Mouse (Mus musculus) liver, postnatal 0 days (tissue): ENCODE measurements around the gene Fam155a. TPM values are rescaled to one million over a fixed set of nuclear protein-coding genes. Genes with fewer than 3 reads are reported as not detected.

Experiments
- ATAC-seq: fragments of 200-750 bp; cut with Nextera tagmentation; 2 replicates; pipeline ENCODE4 v1.8.0; 2017; ENCODE audit warnings: mild to moderate bottlenecking, moderate library complexity
- DNase-seq: peaks from one replicate; pipeline ENCODE4 v3.0.0-alpha.2; 2016
- H3K27ac ChIP-seq: fragments of 300-500 bp; sonication (generic); 2 replicates; pipeline ENCODE4 v1.5.1; 2014; ENCODE audit warnings: antibody characterized with exemption, moderate library complexity, mild to moderate bottlenecking, low read depth
- H3K27me3 ChIP-seq: fragments of 300-500 bp; sonication (generic); 2 replicates; pipeline ENCODE4 v1.6.1; 2014; ENCODE audit warnings: low read length, control low read depth, mixed read lengths; ENCODE audit not compliant: insufficient read depth
- H3K36me3 ChIP-seq: fragments of 300-500 bp; sonication (generic); replicated peaks from 2 replicates; pipeline ENCODE4 v1.6.1; 2014; ENCODE audit warnings: mild to moderate bottlenecking, control low read depth, low read length, moderate library complexity, mixed read lengths; ENCODE audit not compliant: insufficient read depth
- H3K4me1 ChIP-seq: fragments of 300-500 bp; sonication (generic); 2 replicates; pipeline ENCODE4 v1.6.1; 2014; ENCODE audit warnings: antibody characterized with exemption, mild to moderate bottlenecking, control low read depth; ENCODE audit not compliant: insufficient read depth
- H3K4me2 ChIP-seq: fragments of 300-500 bp; sonication (generic); 2 replicates; pipeline ENCODE4 v1.6.1; 2014; ENCODE audit warnings: low read depth, mild to moderate bottlenecking, low read length, moderate library complexity, mixed read lengths
- H3K4me3 ChIP-seq: fragments of 300-500 bp; sonication (generic); 2 replicates; pipeline ENCODE4 v1.5.1; 2014; ENCODE audit warnings: low read depth, low read length
- H3K9ac ChIP-seq: fragments of 300-500 bp; sonication (generic); replicated peaks from 2 replicates; pipeline ENCODE4 v1.6.1; 2014; ENCODE audit warnings: mild to moderate bottlenecking, moderate library complexity
- H3K9me3 ChIP-seq: fragments of 300-500 bp; sonication (generic); 2 replicates; pipeline ENCODE4 v1.6.1; 2016; ENCODE audit warnings: mild to moderate bottlenecking, control low read depth, low read length, mixed read lengths
- CTCF ChIP-seq: sonication (generic); IDR thresholded peaks from 2 replicates; pipeline ENCODE4 v1.5.1; 2016; ENCODE audit warnings: antibody characterized with exemption, low read depth
- EP300 ChIP-seq: IDR thresholded peaks from 2 replicates; pipeline ENCODE4 v1.6.1; 2016; ENCODE audit warnings: antibody characterized with exemption, low read depth, mild to moderate bottlenecking
- WGBS: fragments of 180-500 bp; shearing (Covaris S2); extraction: QIAGEN DNeasy Blood & Tissue Kit; methylation state at CpG from one replicate; pipeline ENCODE4 v1.1.7; 2014; ENCODE audit not compliant: insufficient replicate concordance; 5-methylcytosine and 5-hydroxymethylcytosine counted together
- polyA plus RNA-seq: library from polyadenylated mRNA; unstranded; fragments of >200 nt; fragmentation: Nextera tagmentation; extraction: Ambion mirVana; gene quantifications from 2 replicates; pipeline ENCODE4 v1.2.1, GENCODE M21; 2015

Fam155a gene
- polyA plus RNA-seq, 1 experiment from 2014 or later = not detected

DNA sequence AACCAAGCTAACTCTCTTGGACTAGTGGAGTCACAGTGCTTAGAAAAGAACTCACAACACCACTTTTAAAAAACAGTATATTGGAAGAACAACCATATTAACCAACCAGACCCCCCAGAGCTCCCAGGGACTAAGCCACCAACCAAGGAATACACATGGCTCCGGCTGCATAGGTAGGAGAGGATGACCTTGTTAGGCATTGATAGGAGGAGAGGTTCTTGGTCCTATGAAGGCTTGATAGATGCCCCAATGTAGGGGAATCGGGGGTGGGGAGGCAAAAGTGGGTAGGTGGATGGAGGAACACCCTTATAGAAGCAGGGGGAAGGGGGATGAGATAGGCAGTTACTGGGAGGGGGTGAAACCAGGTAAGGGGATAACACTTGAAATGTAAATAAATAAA is 132.8 kb downstream of the Fam155a start:
- 75% methylated on average over 2 of the region's 2 CpGs for WGBS
- no peak overlapping the region for H3K27ac ChIP-seq

DNA sequence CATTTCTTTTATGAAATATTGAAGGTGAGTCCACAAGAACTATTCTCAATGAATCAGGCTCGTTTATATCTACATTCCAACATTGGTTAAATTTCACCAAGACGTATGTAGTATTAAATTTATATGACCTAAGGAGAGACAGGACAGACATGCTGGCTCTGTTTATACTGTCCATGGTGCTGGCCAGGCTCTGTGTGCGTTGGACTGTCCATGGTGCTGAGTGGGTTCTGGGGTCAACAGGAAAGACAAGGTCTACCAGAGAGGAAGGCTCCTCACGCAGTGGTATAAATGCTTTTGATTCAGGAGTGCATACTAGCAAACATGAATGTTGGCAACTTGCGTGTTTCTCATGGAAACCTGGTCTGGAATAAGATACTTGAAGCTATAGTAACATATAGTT is 135.7 kb downstream of the Fam155a start:
- 63% methylated on average over 5 of the region's 5 CpGs for WGBS
- no peaks in the 10 kb centered on the region for H3K9me3 ChIP-seq
- no peak overlapping the region for H3K4me3 ChIP-seq
- no peak overlapping the region for H3K27ac ChIP-seq
- no peaks in the 10 kb centered on the region for H3K27me3 ChIP-seq
- no peak for DNase-seq
- no peak overlapping the region for H3K9ac ChIP-seq
- TF ChIP-seq EP300 = no peak
- TF ChIP-seq CTCF = no peak
- ATAC-seq = no peak
- H3K4me2 ChIP-seq = no peak overlapping the region
- no peaks in the 10 kb centered on the region for H3K36me3 ChIP-seq
- no peaks in the 10 kb centered on the region for H3K4me1 ChIP-seq

More for the DNA sequence above, 132.8 kb downstream of the Fam155a start:
- Histone ChIP-seq H3K9ac (no peak overlapping the region), H3K27me3 (no peaks in the 10 kb centered on the region), H3K4me1 (no peaks in the 10 kb centered on the region), H3K9me3 (no peaks in the 10 kb centered on the region), H3K4me2 (no peak overlapping the region), H3K4me3 (no peak overlapping the region), H3K36me3 (no peaks in the 10 kb centered on the region)
- no peak for DNase-seq
- TF ChIP-seq EP300 (no peak), CTCF (no peak)
- no peak for ATAC-seq

DNA sequence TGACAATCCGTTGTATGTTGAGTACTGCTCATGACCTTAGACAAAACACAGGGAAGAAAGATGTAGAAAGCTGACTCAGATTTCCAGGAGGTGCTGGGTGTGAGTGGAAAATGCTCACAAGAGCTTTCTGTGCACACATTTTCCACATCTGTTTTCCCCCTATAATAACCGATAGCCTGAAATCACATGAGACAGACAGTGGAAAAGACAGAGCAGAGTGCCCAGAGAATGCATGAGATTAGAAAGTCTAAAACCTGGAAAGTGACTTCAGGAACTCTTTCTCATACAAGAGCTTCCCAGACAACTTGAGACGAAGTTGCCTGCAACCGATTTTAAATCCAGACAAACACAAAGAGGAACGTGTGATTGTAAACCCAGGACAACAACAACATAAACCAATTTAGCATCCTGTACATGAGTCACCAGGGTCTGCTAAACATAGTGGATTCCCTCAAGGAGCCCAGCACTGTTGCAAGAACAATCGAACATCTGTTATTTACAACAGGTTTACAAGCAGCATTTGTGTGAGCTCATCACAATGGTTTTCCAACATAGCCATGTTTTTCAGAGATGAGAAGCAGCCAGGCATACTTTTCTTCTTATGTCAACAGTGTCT is 163.8 kb downstream of the Fam155a start:
- no peak for ATAC-seq
- no peaks in the 10 kb centered on the region for H3K36me3 ChIP-seq
- H3K4me1 ChIP-seq = no peaks in the 10 kb centered on the region
- H3K4me2 ChIP-seq = no peak overlapping the region
- no peaks in the 10 kb centered on the region for H3K9me3 ChIP-seq
- no peaks in the 10 kb centered on the region for H3K27me3 ChIP-seq
- no peak for DNase-seq
- no peak overlapping the region for H3K4me3 ChIP-seq
- no peak overlapping the region for H3K27ac ChIP-seq
- 69% methylated on average over 6 of the region's 6 CpGs for WGBS
- no peak for TF ChIP-seq CTCF
- no peak for TF ChIP-seq EP300
- H3K9ac ChIP-seq = no peak overlapping the region

DNA sequence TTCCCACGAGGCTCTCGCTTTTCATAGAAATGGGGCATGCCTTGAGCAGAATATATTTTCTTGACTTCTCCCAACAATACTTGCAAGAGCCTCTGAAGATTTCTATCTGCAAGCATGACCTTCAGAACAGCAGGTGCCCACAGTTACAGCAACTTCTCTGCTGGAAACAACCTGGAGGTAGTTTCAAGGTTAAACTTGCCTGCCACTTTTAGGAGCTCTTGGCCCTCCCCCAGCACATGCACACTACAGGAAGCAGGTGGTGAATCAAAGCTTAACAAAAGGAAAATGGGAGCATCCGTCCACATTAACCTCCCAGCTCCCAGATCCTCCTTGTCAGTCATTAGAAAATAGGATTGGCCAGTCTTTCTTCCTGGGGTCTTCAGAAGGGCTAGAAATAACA is 175.0 kb downstream of the Fam155a start:
- H3K4me3 ChIP-seq = no peak overlapping the region
- H3K36me3 ChIP-seq = no peaks in the 10 kb centered on the region
- no peak for DNase-seq
- ATAC-seq = no peak
- WGBS = 47% methylated on average over 3 of the region's 3 CpGs
- H3K4me2 ChIP-seq = no peak overlapping the region
- H3K9me3 ChIP-seq = no peaks in the 10 kb centered on the region
- no peak overlapping the region for H3K9ac ChIP-seq
- H3K4me1 ChIP-seq = no peaks in the 10 kb centered on the region
- no peak for TF ChIP-seq CTCF
- TF ChIP-seq EP300 = no peak
- no peaks in the 10 kb centered on the region for H3K27me3 ChIP-seq
- no peak overlapping the region for H3K27ac ChIP-seq

DNA sequence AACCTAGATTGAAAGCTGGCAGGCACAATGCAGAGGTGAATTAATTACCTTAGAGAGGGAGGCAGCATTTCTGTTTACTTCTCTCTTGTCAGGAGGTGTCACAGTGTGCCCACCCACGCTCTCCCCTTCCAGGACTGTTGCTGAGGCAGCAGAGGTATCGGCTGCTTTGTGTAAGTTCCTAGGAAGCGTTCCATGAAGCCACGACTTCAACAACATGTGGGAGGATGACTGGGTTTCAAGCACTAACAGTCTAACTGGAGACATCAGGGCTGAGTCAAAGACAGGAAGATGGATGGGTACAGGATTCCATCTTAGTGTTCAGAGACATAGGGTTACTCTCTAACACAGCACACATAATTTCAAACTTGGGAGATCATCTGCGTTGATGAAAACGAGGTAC is 189.1 kb downstream of the Fam155a start:
- DNase-seq (no peak), ATAC-seq (no peak)
- TF ChIP-seq EP300 (no peak), CTCF (no peak)
- no peak overlapping the region for H3K4me2 ChIP-seq
- H3K9ac ChIP-seq = no peak overlapping the region
- no peaks in the 10 kb centered on the region for H3K36me3 ChIP-seq
- no peaks in the 10 kb centered on the region for H3K27me3 ChIP-seq
- WGBS = 61% methylated on average over 6 of the region's 6 CpGs
- no peaks in the 10 kb centered on the region for H3K4me1 ChIP-seq
- H3K9me3 ChIP-seq = no peaks in the 10 kb centered on the region
- H3K27ac ChIP-seq = no peak overlapping the region
- H3K4me3 ChIP-seq = no peak overlapping the region

DNA sequence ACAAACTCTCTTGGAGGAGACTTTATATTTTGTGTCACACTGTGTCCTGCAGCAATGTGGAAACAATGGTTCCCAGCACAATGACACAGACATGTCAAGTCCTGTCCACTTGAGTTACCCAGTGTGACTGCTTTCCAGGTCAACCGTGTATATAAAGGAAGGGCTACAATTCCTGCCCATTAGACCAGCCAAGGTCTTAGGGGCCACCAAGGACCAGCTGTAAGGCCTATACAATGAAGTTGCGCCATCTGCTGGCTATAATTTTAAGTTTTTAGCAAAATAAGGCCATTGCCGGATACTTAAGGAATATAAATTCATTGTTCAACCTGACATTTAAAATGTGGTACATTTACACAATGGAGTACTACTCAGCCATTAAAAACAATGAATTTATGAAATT is 190.8 kb downstream of the Fam155a start:
- no peaks in the 10 kb centered on the region for H3K9me3 ChIP-seq
- ATAC-seq (no peak), DNase-seq (no peak)
- no peak overlapping the region for H3K4me2 ChIP-seq
- TF ChIP-seq EP300 (no peak), CTCF (peak; percentile 52)
- no peaks in the 10 kb centered on the region for H3K36me3 ChIP-seq
- H3K4me3 ChIP-seq = no peak overlapping the region
- H3K9ac ChIP-seq = no peak overlapping the region
- WGBS = 25% methylated on average over 3 of the region's 3 CpGs
- no peaks in the 10 kb centered on the region for H3K4me1 ChIP-seq
- H3K27ac ChIP-seq = no peak overlapping the region
- no peaks in the 10 kb centered on the region for H3K27me3 ChIP-seq

DNA sequence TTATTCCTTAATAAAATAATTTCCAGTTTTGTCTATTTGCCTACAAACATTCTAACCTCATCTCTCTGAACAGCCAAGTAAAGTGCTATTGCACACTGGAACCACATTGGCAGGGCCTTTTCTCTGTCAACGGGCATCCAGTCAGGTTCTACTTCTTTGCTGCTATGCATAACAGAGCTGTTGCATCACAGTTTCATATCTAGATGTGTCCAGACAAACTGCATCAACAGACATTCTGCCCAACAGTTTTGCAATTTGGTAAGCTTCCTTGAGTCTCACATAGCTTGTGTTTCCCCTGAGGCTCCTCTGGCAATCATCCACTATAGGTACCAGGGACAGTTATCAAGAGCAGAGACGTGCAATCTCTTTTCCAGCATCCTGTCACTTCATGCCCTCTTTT is 199.0 kb downstream of the Fam155a start:
- no peaks in the 10 kb centered on the region for H3K4me1 ChIP-seq
- WGBS = 60% methylated on average over 2 of the region's 2 CpGs
- H3K4me2 ChIP-seq = no peak overlapping the region
- TF ChIP-seq EP300 (no peak), CTCF (no peak)
- no peaks in the 10 kb centered on the region for H3K27me3 ChIP-seq
- no peak overlapping the region for H3K9ac ChIP-seq
- H3K9me3 ChIP-seq = no peaks in the 10 kb centered on the region
- ATAC-seq = no peak
- no peak overlapping the region for H3K4me3 ChIP-seq
- DNase-seq = no peak
- no peak overlapping the region for H3K27ac ChIP-seq
- no peaks in the 10 kb centered on the region for H3K36me3 ChIP-seq
